In the genomic region with DNA sequence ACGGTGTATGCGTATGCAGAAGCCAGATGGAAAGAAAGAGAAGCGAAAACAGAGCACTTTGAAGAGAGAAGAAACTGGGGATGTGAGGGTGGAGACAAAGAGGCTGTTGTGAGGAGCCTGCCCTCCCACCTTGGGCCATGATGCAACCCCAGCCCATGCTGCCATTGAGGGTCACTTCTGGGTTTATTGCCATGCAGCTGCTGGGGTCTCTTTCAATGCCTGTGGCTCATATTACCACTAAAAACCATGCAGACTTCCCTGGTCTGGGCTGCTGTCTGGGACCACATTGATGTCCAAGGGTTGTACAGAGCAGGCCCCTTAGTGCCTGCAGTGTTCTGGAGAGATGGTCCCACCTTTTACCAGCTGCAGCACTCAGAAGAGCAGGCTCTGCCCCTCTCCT, we compare ENCODE assay signal across 21 mouse cellular contexts.
DNase-seq lines count a peak whose midpoint lies in the region; ATAC-seq and TF ChIP-seq lines count a peak whose summit lies in the region.
"Had no signal": no experiment of that assay in that cellular context is flagged by ENCODE, and none has a peak within 500 bp of the region (broad histone marks: within the 10 kb centered on the region; RNA-seq: fewer than 3 reads in every experiment).

No protein-coding gene starts in this region.

- no peak for TF ChIP-seq POLR2A in limb, embryonic 14.5 days (IDR thresholded peaks at IDR 0.05; ENCODE audit: borderline replicate concordance, extremely low read depth, insufficient read depth, insufficient read length)

- no peak overlapping the region for H3K4me2 ChIP-seq in limb, embryonic 14.5 days (replicated peaks; ENCODE audit: low read depth, low read length, severe bottlenecking)
- no peak overlapping the region for H3K4me2 ChIP-seq in forebrain, embryonic 13.5 days
- H3K4me2 ChIP-seq: liver, embryonic 12.5 days; neural tube, embryonic 15.5 days had no signal

- H3K9ac ChIP-seq in limb, embryonic 14.5 days (ENCODE audit: low read depth, low read length, severe bottlenecking), result no peak overlapping the region
- no peak overlapping the region for H3K9ac ChIP-seq in forebrain, embryonic 13.5 days
- H3K9ac ChIP-seq: liver, embryonic 12.5 days; neural tube, embryonic 15.5 days had no signal

- H3K27me3 ChIP-seq in C2C12 (ENCODE audit: control insufficient read depth, insufficient read depth, insufficient read length), result no peaks in the 10 kb centered on the region
- H3K27me3 ChIP-seq in limb, embryonic 14.5 days (ENCODE audit: control insufficient read depth, insufficient read depth, low read length), result no peaks in the 10 kb centered on the region; the same call in 1 of the 2 replicates
- H3K27me3 ChIP-seq in forebrain, embryonic 13.5 days, result no peaks in the 10 kb centered on the region
- H3K27me3 ChIP-seq: liver, embryonic 12.5 days; neural tube, embryonic 15.5 days had no signal

- no peaks in the 10 kb centered on the region for H3K79me3 ChIP-seq in C2C12 (ENCODE audit: low read depth)

- no peaks in the 10 kb centered on the region for H3K9me3 ChIP-seq in limb, embryonic 14.5 days (ENCODE audit: control insufficient read depth, low read length)
- no peaks in the 10 kb centered on the region for H3K9me3 ChIP-seq in forebrain, embryonic 13.5 days (replicated peaks)
- H3K9me3 ChIP-seq: forebrain, embryonic 10.5 days; heart, embryonic 10.5 days; liver, embryonic 12.5 days; neural tube, embryonic 15.5 days had no signal

- no peak overlapping the region for H3K4me3 ChIP-seq in C2C12 (ENCODE audit: insufficient read depth, poor library complexity, severe bottlenecking)
- no peak overlapping the region for H3K4me3 ChIP-seq in limb, embryonic 14.5 days (replicated peaks; ENCODE audit: low read length)
- H3K4me3 ChIP-seq in forebrain, embryonic 13.5 days, result no peak overlapping the region
- H3K4me3 ChIP-seq: forebrain, embryonic 10.5 days; heart, embryonic 10.5 days; liver, embryonic 12.5 days; neural tube, embryonic 15.5 days had no signal

- no peaks in the 10 kb centered on the region for H3K79me2 ChIP-seq in C2C12 (ENCODE audit: control insufficient read depth, insufficient read depth)

- H3K36me3 ChIP-seq in C2C12 (ENCODE audit: control insufficient read depth, insufficient read depth), result no peaks in the 10 kb centered on the region
- H3K36me3 ChIP-seq in limb, embryonic 14.5 days (ENCODE audit: control insufficient read depth, insufficient read depth, low read length), result no peaks in the 10 kb centered on the region
- H3K36me3 ChIP-seq in forebrain, embryonic 13.5 days (ENCODE audit: poor library complexity, severe bottlenecking), result no peaks in the 10 kb centered on the region
- H3K36me3 ChIP-seq: forebrain, embryonic 10.5 days; heart, embryonic 10.5 days; liver, embryonic 12.5 days; neural tube, embryonic 15.5 days had no signal

- H3K4me1 ChIP-seq in limb, embryonic 14.5 days (ENCODE audit: control insufficient read depth, insufficient read depth, low read length), result no peaks in the 10 kb centered on the region
- no peaks in the 10 kb centered on the region for H3K4me1 ChIP-seq in forebrain, embryonic 13.5 days
- H3K4me1 ChIP-seq: heart, embryonic 10.5 days; liver, embryonic 12.5 days; neural tube, embryonic 15.5 days had no signal

- TF ChIP-seq CTCF in C2C12 (IDR thresholded peaks at IDR 0.05; ENCODE audit: control insufficient read depth, insufficient read depth, insufficient read length), result no peak

- intact Hi-C loops in heart, postnatal 10 days (cut with DNase I), result no loop called here

- ATAC-seq in limb, embryonic 14.5 days (ENCODE audit: low FRiP score, low read depth), result peak; percentile 55; the same call in 1 of the 2 replicates
- no peak for ATAC-seq in forebrain, embryonic 13.5 days
- ATAC-seq: liver, embryonic 12.5 days had no signal

- DNase-seq in heart, adult 11 months, result peak; percentile 70
- no peak for DNase-seq in heart, postnatal 10 days
- peak; percentile 65 for DNase-seq in forelimb bud, embryonic 11.5 days (ENCODE audit: low read depth, low spot score)
- no peak for DNase-seq in limb, embryonic 14.5 days (ENCODE audit: low spot score)
- no peak for DNase-seq in left cerebral cortex, adult 9 months (ENCODE audit: low spot score in 2 of 2)
- no peak for DNase-seq in ovary, adult 18-20 months (ENCODE audit: low spot score)
- DNase-seq: adrenal gland, postnatal 14 days; cerebellum, adult 2 months; cerebellum, postnatal 25 days; kidney, adult 9 months; kidney, postnatal 4 days; lung, adult 18-20 months; lung, postnatal 14 days; thymus, adult 2 months had no signal

- H3ac ChIP-seq in C2C12 (ENCODE audit: control insufficient read depth, insufficient read length, low read depth), result no peak overlapping the region

- 42% methylated on average over 3 of the region's 3 CpGs for WGBS in limb, embryonic 14.5 days
- whole genome bisulfite sequencing in forebrain, embryonic 13.5 days, result 65% methylated on average over 3 of the region's 3 CpGs

- no peak overlapping the region for H3K27ac ChIP-seq in limb, embryonic 14.5 days (replicated peaks; ENCODE audit: low read depth, low read length)
- H3K27ac ChIP-seq in forebrain, embryonic 13.5 days, result no peak overlapping the region
- H3K27ac ChIP-seq: forebrain, embryonic 10.5 days; heart, embryonic 10.5 days; liver, embryonic 12.5 days; neural tube, embryonic 15.5 days; stomach, postnatal 0 days had no signal

TF ChIP-seq in C2C12, 6 proteins besides CTCF, POLR2A, EP300 and RAD21:
- peak; percentile 53 for TF ChIP-seq MYOD1 (IDR thresholded peaks at IDR 0.05; ENCODE audit: control insufficient read depth, insufficient read length, low read depth)
- TF ChIP-seq CEBPB (IDR thresholded peaks at IDR 0.05; ENCODE audit: low read depth), result no peak

Comparison
In these comparisons a context has a peak if more than half of its experiments do, and no peak if none do; other contexts are left out.
1. DNase-seq: peak in heart, adult 11 months (single experiment) and forelimb bud, embryonic 11.5 days (single experiment); none in heart, postnatal 10 days (0 of 2), limb, embryonic 14.5 days (single experiment), left cerebral cortex, adult 9 months (0 of 2) and ovary, adult 18-20 months (single experiment).